Mouse (Mus musculus): Measurements from ENCODE around the gene Ifitm3. TPM values are rescaled to one million over a fixed set of nuclear protein-coding genes. Genes with fewer than 3 reads are reported as not detected.

Gene Ifitm3
- total RNA-seq (2014; fragmentation: Nextera tagmentation) (not detected in 2 replicates), total RNA-seq (2017) (not detected in 2 replicates), polyA plus RNA-seq (2012) (not detected in 2 replicates)

DNA sequence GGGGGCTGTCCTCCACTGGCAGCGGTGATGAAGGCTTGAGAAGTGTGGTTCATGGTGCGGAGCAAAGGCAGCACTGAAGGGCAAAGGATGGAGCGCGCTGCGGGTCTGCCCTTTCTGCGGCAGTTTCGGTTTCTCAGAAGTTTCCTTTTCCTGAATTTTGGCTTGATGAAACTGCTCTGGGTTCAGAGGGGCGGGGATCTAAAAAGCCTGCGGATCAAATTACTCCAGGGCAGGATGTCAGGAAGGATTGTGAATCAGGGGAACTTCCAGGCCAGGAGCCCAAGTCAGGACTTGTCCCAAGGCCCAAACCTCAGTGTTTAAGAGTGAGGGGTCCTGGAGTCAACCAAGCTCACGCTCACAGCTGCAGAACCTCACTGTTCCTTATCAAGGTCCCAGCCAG is at the start of gene Ifitm3:
TSS of gene Ifitm3 (minus strand) at position 178 of the 400 bp plus-strand sequence.
- H3K4me3 ChIP-seq (ENCODE audit: low read depth, low read length): no peak within 1 kb of the TSS
- DNase-seq (ENCODE audit: low spot score) (no peak), ATAC-seq (ENCODE audit: extremely low read depth, insufficient number of reproducible peaks, low FRiP score, poor library complexity, severe bottlenecking) (no peak)
- no peak for TF ChIP-seq CTCF (IDR thresholded peaks at IDR 0.05; ENCODE audit: low read depth, low read length)
- H3K27me3 ChIP-seq (ENCODE audit: insufficient read depth, low read length): peaks cover 16% of the 10 kb centered on the region
- no peaks in the 10 kb centered on the region for H3K36me3 ChIP-seq (replicated peaks)
- H3K4me1 ChIP-seq (ENCODE audit: insufficient read depth, low read depth, low read length): no peaks in the 10 kb centered on the region
- H3K9me3 ChIP-seq (replicated peaks): no peaks in the 10 kb centered on the region

DNA sequence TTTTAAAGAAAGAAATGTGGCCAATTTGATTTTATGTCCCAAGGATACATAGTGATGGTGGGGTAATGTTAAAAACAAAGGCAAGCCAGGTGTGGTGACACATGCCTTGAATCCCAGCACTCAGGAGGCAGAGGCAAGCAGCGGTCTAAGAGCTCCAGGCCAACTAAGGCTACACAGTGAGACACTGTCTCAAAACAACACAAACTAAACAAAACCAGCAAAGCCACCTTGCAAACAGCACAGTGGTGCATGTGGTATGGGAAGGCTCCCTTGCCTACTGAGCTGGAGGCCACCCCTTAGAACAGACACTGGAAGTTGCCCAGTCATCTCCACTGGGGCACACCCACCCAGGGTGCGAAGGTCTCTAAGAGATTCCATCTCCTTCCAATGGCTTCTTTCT is 49.4 kb upstream of the Ifitm3 start:
- peaks cover 46% of the 10 kb centered on the region for H3K27me3 ChIP-seq (ENCODE audit: insufficient read depth, low read length)
- ATAC-seq (ENCODE audit: extremely low read depth, insufficient number of reproducible peaks, low FRiP score, poor library complexity, severe bottlenecking): no peak

GRCm38 (mm10) chr7:141058601-141059341 is 48.2 kb upstream of the Ifitm3 start:
- peaks cover 41% of the 10 kb centered on the region for H3K27me3 ChIP-seq (ENCODE audit: insufficient read depth, low read length)
- no peaks in the 10 kb centered on the region for H3K36me3 ChIP-seq (replicated peaks)
- TF ChIP-seq CTCF (IDR thresholded peaks at IDR 0.05; ENCODE audit: low read depth, low read length): no peak
- no peak for TF ChIP-seq POLR2AphosphoS5 (IDR thresholded peaks at IDR 0.05; ENCODE audit: insufficient replicate concordance, low read depth, low read length)
- TF ChIP-seq GATA1 (IDR thresholded peaks at IDR 0.05; ENCODE audit: borderline replicate concordance, low read length): no peak
- no peak for TF ChIP-seq TAL1 (conservative IDR thresholded peaks at IDR 0.05; ENCODE audit: low read depth, low read length)
- DNase-seq (ENCODE audit: low spot score): no peak
- H3K4me1 ChIP-seq (ENCODE audit: insufficient read depth, low read depth, low read length): no peaks in the 10 kb centered on the region
- H3K9me3 ChIP-seq (replicated peaks): no peaks in the 10 kb centered on the region
- no peak for ATAC-seq (ENCODE audit: extremely low read depth, insufficient number of reproducible peaks, low FRiP score, poor library complexity, severe bottlenecking)
- H3K4me3 ChIP-seq (ENCODE audit: low read depth, low read length): no peak overlapping the region

More for the DNA sequence above, 49.4 kb upstream of the Ifitm3 start:
- H3K9me3 ChIP-seq (replicated peaks): no peaks in the 10 kb centered on the region
- DNase-seq (ENCODE audit: low spot score): no peak
- H3K4me3 ChIP-seq (ENCODE audit: low read depth, low read length): no peak overlapping the region
- H3K36me3 ChIP-seq (replicated peaks): no peaks in the 10 kb centered on the region
- TF ChIP-seq GATA2 (IDR thresholded peaks at IDR 0.05; ENCODE audit: borderline replicate concordance, low read depth, low read length): no peak
- no peak for TF ChIP-seq GATA1 (IDR thresholded peaks at IDR 0.05; ENCODE audit: borderline replicate concordance, low read length)
- TF ChIP-seq CTCF (IDR thresholded peaks at IDR 0.05; ENCODE audit: low read depth, low read length): no peak
- no peak for TF ChIP-seq TAL1 (conservative IDR thresholded peaks at IDR 0.05; ENCODE audit: low read depth, low read length)
- TF ChIP-seq POLR2AphosphoS5 (IDR thresholded peaks at IDR 0.05; ENCODE audit: insufficient replicate concordance, low read depth, low read length): no peak
- no peaks in the 10 kb centered on the region for H3K4me1 ChIP-seq (ENCODE audit: insufficient read depth, low read depth, low read length)

GRCm38 (mm10) chr7:141057541-141057940 is 47.0 kb upstream of the Ifitm3 start:
- H3K27me3 ChIP-seq (ENCODE audit: insufficient read depth, low read length): peaks cover 35% of the 10 kb centered on the region

GRCm38 (mm10) chr7:141056976-141057375 is 46.4 kb upstream of the Ifitm3 start:
- no peaks in the 10 kb centered on the region for H3K36me3 ChIP-seq (replicated peaks)
- no peaks in the 10 kb centered on the region for H3K9me3 ChIP-seq (replicated peaks)
- TF ChIP-seq GATA2 (IDR thresholded peaks at IDR 0.05; ENCODE audit: borderline replicate concordance, low read depth, low read length): no peak
- TF ChIP-seq CTCF (IDR thresholded peaks at IDR 0.05; ENCODE audit: low read depth, low read length): no peak
- no peak overlapping the region for H3K4me3 ChIP-seq (ENCODE audit: low read depth, low read length)
- H3K4me1 ChIP-seq (ENCODE audit: insufficient read depth, low read depth, low read length): no peaks in the 10 kb centered on the region
- peaks cover 34% of the 10 kb centered on the region for H3K27me3 ChIP-seq (ENCODE audit: insufficient read depth, low read length)
- ATAC-seq (ENCODE audit: extremely low read depth, insufficient number of reproducible peaks, low FRiP score, poor library complexity, severe bottlenecking) (no peak), DNase-seq (ENCODE audit: low spot score) (no peak)

More at GRCm38 (mm10) chr7:141057541-141057940, 47.0 kb upstream of the Ifitm3 start:
- H3K4me3 ChIP-seq (ENCODE audit: low read depth, low read length): no peak overlapping the region
- ATAC-seq (ENCODE audit: extremely low read depth, insufficient number of reproducible peaks, low FRiP score, poor library complexity, severe bottlenecking) (no peak), DNase-seq (ENCODE audit: low spot score) (no peak)
- H3K36me3 ChIP-seq (replicated peaks): no peaks in the 10 kb centered on the region
- H3K4me1 ChIP-seq (ENCODE audit: insufficient read depth, low read depth, low read length): no peaks in the 10 kb centered on the region
- no peak for TF ChIP-seq GATA2 (IDR thresholded peaks at IDR 0.05; ENCODE audit: borderline replicate concordance, low read depth, low read length)
- TF ChIP-seq CTCF (IDR thresholded peaks at IDR 0.05; ENCODE audit: low read depth, low read length): no peak
- TF ChIP-seq POLR2AphosphoS5 (IDR thresholded peaks at IDR 0.05; ENCODE audit: insufficient replicate concordance, low read depth, low read length): no peak
- TF ChIP-seq TAL1 (conservative IDR thresholded peaks at IDR 0.05; ENCODE audit: low read depth, low read length): no peak
- no peak for TF ChIP-seq GATA1 (IDR thresholded peaks at IDR 0.05; ENCODE audit: borderline replicate concordance, low read length)
- no peaks in the 10 kb centered on the region for H3K9me3 ChIP-seq (replicated peaks)

DNA sequence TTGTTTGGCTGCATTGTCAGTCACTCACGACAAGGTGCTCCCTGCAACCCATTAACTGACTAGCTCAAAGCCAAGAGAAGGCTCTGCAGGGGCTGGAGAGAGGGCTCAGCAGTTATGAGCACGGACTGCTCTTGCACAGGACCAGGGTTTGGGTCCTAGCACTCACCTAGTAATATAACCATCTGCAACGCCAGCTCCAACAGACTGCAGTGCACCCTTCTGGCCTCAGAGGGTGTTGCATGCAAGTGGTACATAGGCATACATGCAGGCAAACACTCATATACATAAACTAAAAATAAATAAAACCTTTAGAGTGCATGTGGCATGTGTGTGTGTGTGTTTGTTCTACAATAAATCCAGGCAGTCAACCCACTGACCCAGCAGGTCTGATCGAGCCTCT is 45.2 kb upstream of the Ifitm3 start:
- Histone ChIP-seq H3K4me3 (ENCODE audit: low read depth, low read length) (no peak overlapping the region), H3K36me3 (replicated peaks) (no peaks in the 10 kb centered on the region), H3K27me3 (ENCODE audit: insufficient read depth, low read length) (peaks cover 31% of the 10 kb centered on the region), H3K9me3 (replicated peaks) (no peaks in the 10 kb centered on the region), H3K4me1 (ENCODE audit: insufficient read depth, low read depth, low read length) (no peaks in the 10 kb centered on the region)
- DNase-seq (ENCODE audit: low spot score) (no peak), ATAC-seq (ENCODE audit: extremely low read depth, insufficient number of reproducible peaks, low FRiP score, poor library complexity, severe bottlenecking) (no peak)
- TF ChIP-seq POLR2AphosphoS5 (IDR thresholded peaks at IDR 0.05; ENCODE audit: insufficient replicate concordance, low read depth, low read length): no peak
- no peak for TF ChIP-seq CTCF (IDR thresholded peaks at IDR 0.05; ENCODE audit: low read depth, low read length)
- no peak for TF ChIP-seq GATA1 (IDR thresholded peaks at IDR 0.05; ENCODE audit: borderline replicate concordance, low read length)
- TF ChIP-seq GATA2 (IDR thresholded peaks at IDR 0.05; ENCODE audit: borderline replicate concordance, low read depth, low read length): no peak
- TF ChIP-seq TAL1 (conservative IDR thresholded peaks at IDR 0.05; ENCODE audit: low read depth, low read length): no peak

Data from G1E (cell line).